Mouse (Mus musculus) CH12.LX (cell line): ENCODE results near the gene Dlg2.

ENCODE experiments used
- BHLHE40 ChIP-seq: IDR thresholded peaks from 2 replicates; pipeline ENCODE4 v1.6.1; 2011; ENCODE audit warnings: mild to moderate bottlenecking, low read depth, low read length, improper control_type of control experiment
- CHD1 ChIP-seq: IDR thresholded peaks from 2 replicates; pipeline ENCODE4 v1.6.1; 2012; ENCODE audit warnings: low read depth, low read length, improper control_type of control experiment, inconsistent platforms
- CHD2 ChIP-seq: IDR thresholded peaks from 2 replicates; pipeline ENCODE4 v1.6.1; 2011; ENCODE audit warnings: low read length, improper control_type of control experiment
- CTCF ChIP-seq, 2 experiments: IDR thresholded peaks in 1 of 2; conservative IDR thresholded peaks in 1 of 2; 2 replicates each; pipeline ENCODE4 v1.5.1; 2011 to 2012; ENCODE audit warnings: low read depth in 2 of 2, low read length in 2 of 2, improper control_type of control experiment in 1 of 2, inconsistent platforms in 1 of 2, mild to moderate bottlenecking in 1 of 2, moderate library complexity in 1 of 2
- EP300 ChIP-seq: IDR thresholded peaks from 2 replicates; pipeline ENCODE4 v1.6.1; 2011; ENCODE audit warnings: low read length, improper control_type of control experiment
- MEF2A ChIP-seq: IDR thresholded peaks from 2 replicates; pipeline ENCODE4 v1.6.1; 2014; ENCODE audit warnings: low read depth, mild to moderate bottlenecking, inconsistent platforms, low read length, improper control_type of control experiment, borderline replicate concordance
- POLR2A ChIP-seq: IDR thresholded peaks from 2 replicates; pipeline ENCODE4 v1.6.1; 2011; ENCODE audit warnings: low read depth, mild to moderate bottlenecking, improper control_type of control experiment, low read length
- SMC3 ChIP-seq: IDR thresholded peaks from 2 replicates; pipeline ENCODE4 v1.6.1; 2011; ENCODE audit warnings: low read depth, low read length, improper control_type of control experiment
- TBP ChIP-seq: conservative IDR thresholded peaks from 2 replicates; pipeline ENCODE4 v1.6.1; 2011; ENCODE audit warnings: low read depth, low read length, improper control_type of control experiment
- TCF12 ChIP-seq: IDR thresholded peaks from 2 replicates; pipeline ENCODE4 v1.6.1; 2014; ENCODE audit warnings: low read depth, mild to moderate bottlenecking, inconsistent platforms, low read length, improper control_type of control experiment
- ZC3H11A ChIP-seq: IDR thresholded peaks from 2 replicates; pipeline ENCODE4 v1.6.1; 2012; ENCODE audit warnings: low read depth, mild to moderate bottlenecking, inconsistent platforms, low read length, improper control_type of control experiment
- ZMIZ1 ChIP-seq: IDR thresholded peaks from 2 replicates; pipeline ENCODE4 v1.6.1; 2012; ENCODE audit warnings: low read depth, mild to moderate bottlenecking, inconsistent platforms, low read length, improper control_type of control experiment

GRCm38 (mm10) chr7:90588318-90588717, 111.8 kb downstream of the Dlg2 start:
- TF ChIP-seq MEF2A (no peak), ZMIZ1 (no peak), ZC3H11A (no peak), TBP (no peak), CHD1 (no peak), CTCF (conservative IDR thresholded peaks at IDR 0.05 in 1 of 2, IDR thresholded peaks at IDR 0.05 in 1 of 2; ENCODE audit: low read depth in 2 of 2, low read length in 2 of 2) (no peak), POLR2A (no peak), EP300 (no peak), CHD2 (no peak), TCF12 (no peak), BHLHE40 (no peak), SMC3 (no peak)
